Mouse (Mus musculus): ENCODE measurements at regions not wholly inside any gene's neighbourhood (a gene's known extent, or its start where the extent isn't known, plus 50 kb on each side); places are given as distances from the start of the nearest gene placed in this dataset.

- in situ Hi-C loops (cut with MboI, MseI) = loop anchor here (5.0 to 25.0 kb wide), 4 partner anchors 340 to 1022 kb away; no protein-coding TSS in a partner anchor
Observed at GRCm38 (mm10) chr4:146727119-146727518, 116.4 kb downstream of the Zfp993 start.

GRCm38 (mm10) chr4:146739775-146740174 is 129.0 kb downstream of the Zfp993 start:
- in situ Hi-C loops (cut with MboI, MseI) = loop anchor here (5.0 to 25.0 kb wide), 5 partner anchors 182 to 1045 kb away; no protein-coding TSS in a partner anchor

- in situ Hi-C loops (cut with MboI, MseI) = loop anchor here (5.0 to 25.0 kb wide), 5 partner anchors 183 to 1044 kb away; no protein-coding TSS in a partner anchor
Observed at GRCm38 (mm10) chr4:146740649-146741048, 129.9 kb downstream of the Zfp993 start.

- in situ Hi-C loops (cut with MboI, MseI) = loop anchor here (5.0 to 25.0 kb wide), 5 partner anchors 186 to 1041 kb away; no protein-coding TSS in a partner anchor
Observed at GRCm38 (mm10) chr4:146743762-146744161, 133.0 kb downstream of the Zfp993 start.
